Mouse (Mus musculus) limb, embryonic 10.5 days (tissue): Measurements from ENCODE around the gene Gm10283. TPM values are rescaled to one million over a fixed set of nuclear protein-coding genes. Genes with fewer than 3 reads are reported as not detected.

Experiments
- DNase-seq: peaks from one replicate; pipeline ENCODE4 v3.0.0-alpha.2; 2017; ENCODE audit warnings: low spot score
- H3K27ac ChIP-seq: fragments of 300-500 bp; sonication (generic); 2 replicates; pipeline ENCODE4 v1.5.1; 2016; ENCODE audit warnings: mild to moderate bottlenecking
- H3K27me3 ChIP-seq: fragments of 300-500 bp; sonication (generic); 2 replicates; pipeline ENCODE4 v1.6.1; 2016; ENCODE audit warnings: low read depth, mild to moderate bottlenecking; ENCODE audit not compliant: poor library complexity, severe bottlenecking
- H3K36me3 ChIP-seq: fragments of 300-500 bp; sonication (generic); 2 replicates; pipeline ENCODE4 v1.6.1; 2016; ENCODE audit warnings: mild to moderate bottlenecking, moderate library complexity
- H3K4me1 ChIP-seq: fragments of 300-500 bp; sonication (generic); 2 replicates; pipeline ENCODE4 v1.6.1; 2016
- H3K4me3 ChIP-seq: fragments of 300-500 bp; sonication (generic); 2 replicates; pipeline ENCODE4 v1.5.1; 2016; ENCODE audit warnings: mild to moderate bottlenecking, moderate library complexity
- H3K9me3 ChIP-seq: fragments of 300-500 bp; sonication (generic); replicated peaks from 2 replicates; pipeline ENCODE4 v1.6.1; 2016; ENCODE audit warnings: mild to moderate bottlenecking
- WGBS: fragments of 180-500 bp; shearing (Covaris S2); methylation state at CpG from one replicate; pipeline ENCODE4 v1.1.7; 2016; 5-methylcytosine and 5-hydroxymethylcytosine counted together
- polyA plus RNA-seq: library from polyadenylated mRNA; unstranded; fragments of >200 nt; fragmentation: Nextera tagmentation; extraction: Ambion mirVana; gene quantifications from 2 replicates; pipeline ENCODE4 v1.2.1, GENCODE M21; 2016

The Gm10283 gene
- polyA plus RNA-seq, 1 experiment from 2014 or later, result not detected

DNA sequence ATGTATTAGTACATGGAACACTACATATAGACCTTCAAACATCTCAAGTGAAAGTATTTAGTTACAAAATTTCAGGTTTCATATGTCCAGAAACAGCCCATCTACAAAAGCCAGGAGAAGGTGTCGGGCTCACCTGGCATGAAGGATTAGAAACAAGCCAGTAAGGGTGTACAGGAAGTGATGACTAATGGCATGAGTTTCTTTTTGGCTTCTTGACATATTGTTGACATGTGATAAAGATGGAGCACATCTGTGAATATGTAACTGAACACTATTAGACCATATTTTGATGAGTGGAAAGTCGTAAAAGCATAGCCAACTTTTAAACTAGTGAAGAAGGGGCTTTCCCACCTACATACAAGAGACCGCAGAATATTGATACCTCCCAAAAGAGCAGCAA, 66.1 kb downstream of the Gm10283 start:
- 87% methylated on average over 3 of the region's 3 CpGs for WGBS

DNA sequence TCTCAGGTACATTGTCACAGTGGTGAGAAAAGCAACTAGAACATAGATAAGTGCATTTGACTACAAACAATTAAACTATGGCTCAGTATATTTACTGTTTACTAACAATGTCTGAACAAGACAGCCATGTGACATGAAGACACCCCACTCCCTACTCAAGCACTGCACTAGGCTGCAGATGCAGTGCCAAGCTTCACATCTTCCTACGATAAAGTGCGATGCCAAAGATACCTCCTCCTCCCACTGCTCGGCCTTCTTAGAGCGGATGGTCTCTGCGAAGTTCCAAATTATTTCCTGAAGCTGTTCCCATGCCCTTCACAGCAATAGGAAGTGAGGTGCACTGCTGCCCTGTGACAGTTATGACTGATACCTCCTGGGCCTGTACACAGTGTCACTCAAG, 70.3 kb downstream of the Gm10283 start:
- no peaks in the 10 kb centered on the region for H3K4me1 ChIP-seq
- 96% methylated on average over 5 of the region's 5 CpGs for WGBS
- no peak overlapping the region for H3K4me3 ChIP-seq

More for the DNA sequence above, 66.1 kb downstream of the Gm10283 start:
- no peaks in the 10 kb centered on the region for H3K36me3 ChIP-seq
- H3K9me3 ChIP-seq, result no peaks in the 10 kb centered on the region
- H3K4me1 ChIP-seq, result no peaks in the 10 kb centered on the region
- H3K27me3 ChIP-seq, result no peaks in the 10 kb centered on the region
- H3K4me3 ChIP-seq, result no peak overlapping the region
- DNase-seq, result no peak
- no peak overlapping the region for H3K27ac ChIP-seq

DNA sequence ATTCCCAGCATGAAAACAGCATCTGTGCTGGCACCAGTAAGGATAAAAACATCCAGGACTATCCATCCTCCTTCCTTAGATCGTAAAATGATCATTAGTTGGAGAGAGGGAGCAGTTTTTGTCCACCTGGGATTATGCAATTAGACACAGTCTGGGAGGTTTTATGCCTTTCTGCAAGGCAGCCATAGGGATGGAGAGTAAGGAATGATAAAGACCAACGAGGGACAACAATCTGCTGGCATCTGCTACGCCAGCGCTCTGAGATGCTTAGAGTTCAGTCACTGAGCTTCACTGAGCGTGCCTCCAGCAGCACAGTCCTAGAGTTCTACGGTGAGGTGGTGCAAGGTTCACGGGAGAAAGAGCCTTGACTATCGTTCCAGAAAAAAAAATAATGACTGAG, 96.6 kb downstream of the Gm10283 start:
- H3K36me3 ChIP-seq, result no peaks in the 10 kb centered on the region
- H3K4me1 ChIP-seq, result peaks cover 11% of the 10 kb centered on the region; the same call in 1 of the 2 replicates
- no peak overlapping the region for H3K27ac ChIP-seq
- no peaks in the 10 kb centered on the region for H3K9me3 ChIP-seq
- no peaks in the 10 kb centered on the region for H3K27me3 ChIP-seq
- 87% methylated on average over 8 of the region's 8 CpGs for WGBS
- no peak for DNase-seq
- no peak overlapping the region for H3K4me3 ChIP-seq

More for the DNA sequence above, 70.3 kb downstream of the Gm10283 start:
- Histone ChIP-seq H3K27me3 (no peaks in the 10 kb centered on the region), H3K36me3 (no peaks in the 10 kb centered on the region), H3K27ac (no peak overlapping the region), H3K9me3 (no peaks in the 10 kb centered on the region)
- DNase-seq, result no peak

DNA sequence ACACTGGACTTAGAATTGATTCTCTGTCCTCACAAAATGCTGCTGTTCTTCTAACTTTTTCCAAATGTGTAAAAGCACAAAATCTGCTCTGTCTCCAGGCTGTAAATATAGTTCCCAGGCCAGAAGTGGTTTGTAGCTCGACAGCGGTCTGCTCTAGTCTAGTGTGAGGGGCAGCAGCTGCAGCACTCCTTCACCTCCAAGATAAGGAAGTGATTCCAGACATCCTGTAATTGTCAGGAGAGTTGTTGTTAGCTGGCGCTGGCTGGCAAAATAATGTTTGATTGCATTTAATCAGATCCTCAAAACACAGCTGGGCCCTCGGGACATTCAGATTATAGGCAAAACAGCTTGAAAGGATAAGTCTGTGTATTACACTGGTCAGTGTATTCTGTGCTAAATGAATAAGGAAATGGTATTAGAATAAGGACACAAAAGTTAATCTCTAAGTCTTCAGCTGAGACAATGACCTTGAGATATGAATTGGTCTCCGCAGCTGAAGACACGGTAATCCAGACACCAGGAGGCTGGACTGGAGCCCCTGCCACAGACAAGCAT, 97.9 kb downstream of the Gm10283 start:
- peaks cover 11% of the 10 kb centered on the region; the same call in 1 of the 2 replicates for H3K4me1 ChIP-seq
- H3K36me3 ChIP-seq, result no peaks in the 10 kb centered on the region
- no peak overlapping the region for H3K4me3 ChIP-seq
- 66% methylated on average over 6 of the region's 6 CpGs for WGBS
- H3K27me3 ChIP-seq, result no peaks in the 10 kb centered on the region
- no peak for DNase-seq
- no peak overlapping the region; the same call in 1 of the 2 replicates for H3K27ac ChIP-seq
- H3K9me3 ChIP-seq, result no peaks in the 10 kb centered on the region

DNA sequence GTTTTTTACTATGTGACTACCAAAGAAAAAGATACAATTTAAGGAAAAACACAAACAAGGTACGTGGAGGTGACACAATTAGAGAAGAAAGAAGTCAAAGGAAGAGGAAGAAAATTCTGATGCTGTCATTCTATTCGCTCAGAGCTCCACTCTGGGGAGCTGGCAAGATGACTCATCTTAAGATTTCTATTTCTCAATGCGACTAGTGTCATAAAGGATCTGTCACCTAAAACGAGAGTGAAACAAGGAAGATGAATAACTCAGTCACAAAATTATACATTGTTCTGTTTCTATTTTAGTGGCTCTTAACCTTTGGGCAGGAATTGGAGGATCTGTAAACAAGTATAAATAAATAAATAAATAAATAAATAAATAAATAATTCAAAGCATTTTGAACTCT, 109.3 kb downstream of the Gm10283 start:
- H3K27me3 ChIP-seq, result no peaks in the 10 kb centered on the region

DNA sequence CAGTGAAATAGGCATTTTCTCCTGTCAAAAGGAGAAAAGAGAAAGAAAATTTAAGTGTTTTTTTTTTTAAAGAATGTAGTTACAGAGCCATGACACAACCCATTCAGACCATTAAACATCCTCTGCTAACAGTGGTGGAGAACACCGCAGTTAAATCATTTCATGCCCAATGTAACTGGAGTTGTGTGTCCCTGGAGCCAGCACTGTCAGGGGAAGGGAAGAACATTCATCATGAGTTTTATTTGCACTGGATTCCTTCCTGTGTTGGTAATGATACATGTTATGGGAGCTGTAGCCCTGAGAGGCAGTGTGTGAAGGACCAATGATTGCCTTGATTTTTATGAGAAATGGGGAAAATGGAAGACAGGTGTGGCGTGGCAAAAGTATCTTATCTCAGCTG, 116.4 kb downstream of the Gm10283 start:
- no peak overlapping the region for H3K4me3 ChIP-seq
- WGBS, result 86% methylated on average over 2 of the region's 2 CpGs
- no peaks in the 10 kb centered on the region for H3K9me3 ChIP-seq
- H3K27me3 ChIP-seq, result no peaks in the 10 kb centered on the region
- DNase-seq, result no peak
- no peak overlapping the region for H3K27ac ChIP-seq
- H3K4me1 ChIP-seq, result no peaks in the 10 kb centered on the region
- H3K36me3 ChIP-seq, result no peaks in the 10 kb centered on the region

More for the DNA sequence above, 109.3 kb downstream of the Gm10283 start:
- Histone ChIP-seq H3K4me3 (no peak overlapping the region), H3K9me3 (no peaks in the 10 kb centered on the region), H3K27ac (no peak overlapping the region), H3K4me1 (no peaks in the 10 kb centered on the region), H3K36me3 (no peaks in the 10 kb centered on the region)
- WGBS, result 87% methylated on average over 4 of the region's 4 CpGs
- no peak for DNase-seq

Other genes starting within 250 kb of the Gm10283 start
- 1.1 TPM in 2 replicates for gene Aadat, start 2.7 kb upstream of the Gm10283 start, polyA plus RNA-seq
- 0.53 and 0.83 TPM in 2 replicates for gene Mfap3l, start 129.6 kb upstream of the Gm10283 start, polyA plus RNA-seq